Mouse (Mus musculus) forebrain, embryonic 15.5 days (tissue): ENCODE data around the gene Robo3. TPM values are rescaled to one million over a fixed set of nuclear protein-coding genes. Genes with fewer than 3 reads are reported as not detected.

Source experiments
- ATAC-seq: fragments of 200-750 bp; cut with Nextera tagmentation; replicated peaks from 2 replicates; pipeline ENCODE4 v1.8.0; 2017; ENCODE audit warnings: mild to moderate bottlenecking, moderate TSS enrichment, moderate library complexity
- H3K27ac ChIP-seq: fragments of 300-500 bp; sonication (generic); replicated peaks from 2 replicates; pipeline ENCODE4 v1.5.1; 2015; ENCODE audit warnings: mild to moderate bottlenecking, inconsistent platforms
- H3K27me3 ChIP-seq: fragments of 300-500 bp; sonication (generic); 2 replicates; pipeline ENCODE4 v1.6.1; 2015; ENCODE audit warnings: inconsistent platforms
- H3K36me3 ChIP-seq: fragments of 300-500 bp; sonication (generic); 2 replicates; pipeline ENCODE4 v1.6.1; 2015; ENCODE audit warnings: mild to moderate bottlenecking, inconsistent platforms
- H3K4me1 ChIP-seq: fragments of 300-500 bp; sonication (generic); 2 replicates; pipeline ENCODE4 v1.6.1; 2015; ENCODE audit warnings: inconsistent platforms
- H3K4me2 ChIP-seq: fragments of 300-500 bp; sonication (generic); replicated peaks from 2 replicates; pipeline ENCODE4 v1.6.1; 2015; ENCODE audit warnings: mild to moderate bottlenecking, inconsistent platforms
- H3K4me3 ChIP-seq: fragments of 300-500 bp; sonication (generic); 2 replicates; pipeline ENCODE4 v1.5.1; 2015; ENCODE audit warnings: mild to moderate bottlenecking, inconsistent platforms
- H3K9ac ChIP-seq: fragments of 300-500 bp; sonication (generic); replicated peaks from 2 replicates; pipeline ENCODE4 v1.6.1; 2015; ENCODE audit warnings: mild to moderate bottlenecking, inconsistent platforms
- H3K9me3 ChIP-seq: fragments of 300-500 bp; sonication (generic); 2 replicates; pipeline ENCODE4 v1.6.1; 2016; ENCODE audit warnings: inconsistent platforms
- WGBS: fragments of 180-500 bp; shearing (Covaris S2); methylation state at CpG from one replicate; pipeline ENCODE4 v1.1.7; 2015; ENCODE audit warnings: mixed read lengths; 5-methylcytosine and 5-hydroxymethylcytosine counted together
- polyA plus RNA-seq: library from polyadenylated mRNA; unstranded; fragments of >200 nt; fragmentation: Nextera tagmentation; extraction: Ambion mirVana; gene quantifications from 2 replicates; pipeline ENCODE4 v1.2.1, GENCODE M21; 2015

Robo3 gene
- polyA plus RNA-seq, 1 experiment from 2014 or later, result 1.6 TPM

- Histone ChIP-seq H3K4me3 (no peak overlapping the region), H3K4me2 (no peak overlapping the region), H3K27ac (peak overlapping the region; percentile 73), H3K4me1 (peaks cover 76% of the 10 kb centered on the region), H3K36me3 (no peaks in the 10 kb centered on the region), H3K27me3 (no peaks in the 10 kb centered on the region), H3K9me3 (no peaks in the 10 kb centered on the region), H3K9ac (no peak overlapping the region)
- 3% methylated on average over 3 of the region's 3 CpGs for WGBS
- peak; percentile 16 for ATAC-seq
These were observed 21.9 kb upstream of the Robo3 start for GRCm38 (mm10) chr9:37454991-37455390.

DNA sequence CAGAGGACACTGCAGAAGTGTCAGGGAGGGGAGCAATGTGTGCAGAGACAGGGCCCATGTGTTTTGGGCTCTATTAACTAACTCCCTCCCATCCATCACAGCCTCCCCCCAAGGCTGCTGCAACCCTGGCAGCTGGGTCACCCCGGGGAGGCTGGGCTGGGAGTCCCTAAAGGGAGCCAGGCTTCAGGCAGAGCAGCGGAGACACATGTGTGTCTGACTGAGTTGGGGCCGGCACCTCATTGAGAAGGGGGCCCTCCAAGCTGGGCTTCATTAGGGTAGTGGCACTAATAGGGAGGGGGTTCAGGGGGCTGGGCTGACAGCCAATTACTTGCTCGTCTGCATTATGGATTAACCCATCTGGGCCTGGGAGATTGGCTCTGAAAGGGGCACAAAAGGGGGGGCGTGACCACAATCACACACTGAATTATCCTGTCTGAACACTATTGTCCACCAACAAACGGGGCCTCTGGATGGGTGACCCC is 21.0 kb upstream of the Robo3 start:
- ATAC-seq, result peak; percentile 74
- Histone ChIP-seq H3K27me3 (no peaks in the 10 kb centered on the region), H3K4me1 (peaks cover 67% of the 10 kb centered on the region), H3K4me2 (no peak overlapping the region), H3K4me3 (no peak overlapping the region), H3K9ac (no peak overlapping the region), H3K36me3 (no peaks in the 10 kb centered on the region), H3K9me3 (no peaks in the 10 kb centered on the region), H3K27ac (peak overlapping the region; percentile 73)
- 0% methylated on average over 6 of the region's 6 CpGs for WGBS

DNA sequence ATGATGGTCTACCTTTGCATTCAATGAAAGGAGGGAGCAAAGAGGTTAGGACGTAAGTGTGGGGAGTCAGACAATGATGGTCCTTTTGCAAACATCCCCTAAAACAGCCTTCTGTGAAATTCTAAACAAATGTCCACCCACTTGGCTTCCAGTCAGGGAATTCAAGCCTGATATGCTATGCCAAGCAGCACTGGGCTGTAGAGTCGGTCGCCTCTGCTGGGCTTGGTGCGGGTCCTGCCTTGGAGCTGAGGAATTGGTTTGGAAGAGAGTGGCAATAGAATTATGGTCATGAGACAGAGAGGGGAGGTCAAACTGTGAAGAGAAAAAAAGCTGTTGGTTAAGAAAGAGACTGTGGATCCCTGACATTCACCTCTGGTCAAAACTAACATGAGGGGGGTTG is 20.3 kb upstream of the Robo3 start:
- no peak for ATAC-seq
- 22% methylated on average over 4 of the region's 4 CpGs for WGBS
- Histone ChIP-seq H3K9ac (no peak overlapping the region), H3K27me3 (no peaks in the 10 kb centered on the region), H3K4me2 (no peak overlapping the region), H3K36me3 (no peaks in the 10 kb centered on the region), H3K27ac (0 out of 2 replicates have a peak overlapping the region, but pooled peaks have one; percentile 24), H3K9me3 (no peaks in the 10 kb centered on the region), H3K4me1 (peaks cover 60% of the 10 kb centered on the region), H3K4me3 (no peak overlapping the region)

DNA sequence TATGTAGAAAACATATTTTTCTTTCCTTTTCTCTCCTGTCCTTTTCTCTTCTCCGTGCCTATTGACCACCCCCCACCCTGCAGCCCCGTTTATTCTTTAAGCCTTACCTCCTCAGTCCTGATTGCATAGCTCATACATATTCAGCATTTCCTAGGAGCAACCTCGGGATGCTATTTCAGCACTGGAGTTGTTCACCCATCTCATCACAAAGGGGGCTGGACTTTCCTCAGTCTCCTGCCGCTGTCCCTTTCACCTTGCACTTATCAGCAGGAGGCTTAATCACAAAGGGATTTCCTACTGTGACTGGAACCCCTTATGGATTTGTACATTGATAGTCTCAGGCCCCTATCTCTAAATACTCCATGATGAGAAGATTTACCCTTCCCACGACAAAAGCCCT is 19.4 kb upstream of the Robo3 start:
- H3K9me3 ChIP-seq, result no peaks in the 10 kb centered on the region
- no peak overlapping the region for H3K4me2 ChIP-seq
- no peak for ATAC-seq
- H3K9ac ChIP-seq, result no peak overlapping the region
- H3K36me3 ChIP-seq, result no peaks in the 10 kb centered on the region
- H3K4me1 ChIP-seq, result peaks cover 54% of the 10 kb centered on the region
- H3K4me3 ChIP-seq, result no peak overlapping the region
- 0 out of 2 replicates have a peak overlapping the region, but pooled peaks have one; percentile 0 for H3K27ac ChIP-seq
- under 1% methylated on average over 5 of the region's 5 CpGs for WGBS
- H3K27me3 ChIP-seq, result no peaks in the 10 kb centered on the region

DNA sequence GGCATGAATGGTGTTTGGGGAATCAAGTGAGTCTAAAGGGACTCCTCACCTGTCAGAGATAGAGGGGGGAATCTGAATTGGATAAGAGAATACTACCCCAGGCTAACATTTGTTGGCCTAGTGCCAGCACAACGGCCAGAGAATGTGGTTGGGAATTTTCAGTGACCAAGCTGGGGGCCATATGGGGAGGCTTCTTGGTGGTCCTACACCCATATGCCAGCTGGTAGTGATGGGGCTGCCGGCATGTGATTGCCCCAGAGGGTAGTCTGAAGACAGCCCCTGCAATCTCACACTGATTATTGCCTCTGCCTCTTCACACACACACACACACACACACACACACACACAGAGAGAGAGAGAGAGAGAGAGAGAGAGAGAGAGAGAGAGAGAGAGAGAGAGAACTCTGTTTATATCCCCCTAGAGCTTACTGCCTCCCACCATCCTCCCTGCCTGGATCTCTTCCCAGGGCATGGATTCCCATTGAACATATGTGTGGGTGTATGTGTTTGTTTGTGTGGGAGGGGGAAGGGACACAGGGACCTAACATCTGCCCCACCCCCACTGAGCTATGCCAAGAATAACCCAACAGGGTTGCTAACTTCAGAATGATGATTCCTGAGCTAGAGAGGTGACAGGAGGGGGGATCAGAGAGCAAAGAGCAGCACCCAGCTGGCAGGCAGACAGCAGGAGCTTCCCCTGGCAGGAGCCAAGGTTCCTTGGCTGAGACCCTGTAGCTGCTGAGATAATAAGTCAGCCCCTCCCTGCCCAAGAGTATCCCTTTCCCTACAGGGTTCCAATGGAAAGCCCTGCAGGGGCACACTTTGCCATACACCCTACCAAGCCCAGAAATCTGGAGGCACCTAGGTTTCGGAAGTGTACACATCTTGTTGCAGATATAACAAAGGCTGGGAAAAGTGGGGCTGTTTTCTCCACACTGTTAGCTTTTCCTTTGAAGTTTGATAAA is 5.0 kb upstream of the Robo3 start:
- no peaks in the 10 kb centered on the region for H3K9me3 ChIP-seq
- 40% methylated on average over 3 of the region's 3 CpGs for WGBS
- no peak overlapping the region for H3K4me3 ChIP-seq

DNA sequence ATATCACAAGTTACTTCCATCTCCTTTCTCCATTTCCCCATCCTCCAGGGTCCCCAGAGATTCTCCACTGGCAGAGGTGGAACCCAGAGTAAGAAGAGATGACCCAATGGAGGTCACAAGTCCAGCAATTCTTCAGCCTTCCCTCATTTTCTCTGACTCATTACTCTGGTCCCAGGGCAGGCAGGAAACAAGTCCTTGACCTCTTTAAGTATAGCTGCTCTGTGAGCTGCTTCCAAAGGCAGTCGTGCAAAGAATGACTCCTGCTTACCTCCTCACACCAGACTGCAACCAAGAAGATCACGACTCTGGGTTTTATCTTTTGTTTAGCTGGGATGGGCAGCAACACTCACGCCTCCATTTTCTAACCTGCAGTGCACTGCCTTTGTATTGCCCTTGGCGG is 2.6 kb upstream of the Robo3 start:
- Histone ChIP-seq H3K27ac (no peak overlapping the region), H3K4me2 (no peak overlapping the region), H3K9me3 (no peaks in the 10 kb centered on the region), H3K27me3 (peaks cover 46% of the 10 kb centered on the region), H3K36me3 (no peaks in the 10 kb centered on the region), H3K4me1 (peaks cover 44% of the 10 kb centered on the region), H3K9ac (no peak overlapping the region), H3K4me3 (no peak overlapping the region)
- 22% methylated on average over 4 of the region's 4 CpGs for WGBS
- ATAC-seq, result no peak

More for the DNA sequence above, 5.0 kb upstream of the Robo3 start:
- no peak overlapping the region for H3K9ac ChIP-seq
- H3K4me1 ChIP-seq, result peaks cover 25% of the 10 kb centered on the region
- no peaks in the 10 kb centered on the region for H3K36me3 ChIP-seq
- peak; percentile 87 for ATAC-seq
- H3K27me3 ChIP-seq, result peaks cover 26% of the 10 kb centered on the region
- H3K27ac ChIP-seq, result peak overlapping the region; percentile 40
- H3K4me2 ChIP-seq, result no peak overlapping the region

DNA sequence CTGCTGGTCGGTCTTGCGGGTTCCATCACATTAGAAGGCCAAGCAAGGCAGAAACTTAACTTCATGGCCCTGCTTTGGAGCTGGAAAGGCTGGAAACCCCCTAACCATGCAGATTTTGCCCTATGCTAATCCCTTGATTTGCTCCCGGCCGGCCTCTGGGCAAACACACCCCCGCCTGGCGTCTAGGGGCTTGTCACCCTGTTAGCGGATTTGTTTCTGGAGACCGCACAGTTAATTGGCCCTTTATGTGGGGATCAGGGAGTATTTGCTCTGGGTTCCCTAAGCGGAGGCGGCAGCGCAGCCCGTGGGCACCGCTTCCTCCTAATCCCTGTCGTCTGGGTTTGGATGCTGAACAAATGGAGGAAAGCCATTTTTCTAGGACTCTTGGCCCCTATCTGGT is 1.9 kb upstream of the Robo3 start:
- H3K27ac ChIP-seq, result no peak overlapping the region
- WGBS, result 4% methylated on average over 14 of the region's 14 CpGs
- no peak for ATAC-seq
- H3K27me3 ChIP-seq, result peaks cover 46% of the 10 kb centered on the region
- H3K36me3 ChIP-seq, result no peaks in the 10 kb centered on the region
- H3K4me3 ChIP-seq, result no peak overlapping the region
- H3K4me2 ChIP-seq, result no peak overlapping the region
- peaks cover 44% of the 10 kb centered on the region for H3K4me1 ChIP-seq
- H3K9me3 ChIP-seq, result no peaks in the 10 kb centered on the region
- H3K9ac ChIP-seq, result no peak overlapping the region

DNA sequence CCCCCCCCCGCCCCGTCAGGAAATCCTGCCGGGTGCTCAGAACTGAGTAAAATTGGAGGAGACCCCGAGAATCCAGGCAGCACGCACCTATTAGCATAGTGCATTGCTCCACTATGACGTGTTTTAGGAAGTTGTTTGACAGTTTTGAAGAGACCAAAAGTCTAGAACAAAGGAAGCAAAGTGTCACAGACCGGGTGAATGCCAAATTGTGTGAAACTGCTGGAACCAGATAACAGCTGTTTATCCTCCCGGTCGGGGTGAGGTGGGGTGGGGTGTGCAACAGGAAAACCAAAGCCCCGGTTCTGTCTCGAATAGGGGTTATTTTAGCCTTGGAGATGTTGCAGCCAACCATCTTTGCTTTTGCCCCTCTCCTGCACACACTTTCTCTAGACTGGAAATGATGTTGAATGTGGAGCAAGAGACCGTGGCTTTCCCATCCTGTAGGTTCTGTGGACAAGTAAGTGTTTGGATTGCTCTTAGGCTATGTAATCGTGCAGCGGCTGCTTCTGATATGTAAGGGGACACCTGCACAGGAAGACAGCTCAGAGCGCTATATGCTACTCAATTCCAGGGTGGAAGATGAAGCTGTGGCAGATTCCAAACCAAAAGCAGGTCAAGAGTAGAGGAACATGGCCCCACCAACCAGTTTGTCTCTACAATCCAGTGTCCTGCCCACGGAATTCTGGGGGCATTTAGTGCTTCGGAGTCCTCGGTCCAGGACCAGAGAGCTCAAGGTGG is 946 bp upstream of the Robo3 start:
- Histone ChIP-seq H3K4me3 (peak overlapping the region; percentile 43; the same call in 1 of the 2 replicates), H3K36me3 (no peaks in the 10 kb centered on the region)

GRCm38 (mm10) chr9:37432026-37432666 is 900 bp downstream of the Robo3 start:
- 0% methylated on average over 16 of the region's 17 CpGs for WGBS
- H3K4me2 ChIP-seq, result peak overlapping the region; percentile 67
- H3K36me3 ChIP-seq, result no peaks in the 10 kb centered on the region
- no peak overlapping the region for H3K27ac ChIP-seq
- 0 out of 2 replicates have a peak, but pooled peaks have one; percentile 30 for ATAC-seq
- peaks cover 53% of the 10 kb centered on the region for H3K27me3 ChIP-seq
- peaks cover 32% of the 10 kb centered on the region for H3K4me1 ChIP-seq
- no peaks in the 10 kb centered on the region for H3K9me3 ChIP-seq
- peak overlapping the region; percentile 43 for H3K4me3 ChIP-seq
- peak overlapping the region; percentile 28; the same call in 1 of the 2 replicates for H3K9ac ChIP-seq

More for the DNA sequence above, 946 bp upstream of the Robo3 start:
- peaks cover 53% of the 10 kb centered on the region for H3K27me3 ChIP-seq
- no peak overlapping the region for H3K9ac ChIP-seq
- no peak overlapping the region for H3K27ac ChIP-seq
- H3K9me3 ChIP-seq, result no peaks in the 10 kb centered on the region
- no peak for ATAC-seq
- WGBS, result 6% methylated on average over 18 of the region's 18 CpGs
- H3K4me1 ChIP-seq, result peaks cover 44% of the 10 kb centered on the region
- peak overlapping the region; percentile 67; the same call in 1 of the 2 replicates for H3K4me2 ChIP-seq

GRCm38 (mm10) chr9:37430582-37430981 is 2.5 kb downstream of the Robo3 start:
- Histone ChIP-seq H3K27ac (no peak overlapping the region), H3K9ac (no peak overlapping the region), H3K36me3 (no peaks in the 10 kb centered on the region), H3K27me3 (peaks cover 49% of the 10 kb centered on the region), H3K4me3 (peak overlapping the region; percentile 19), H3K4me1 (peaks cover 32% of the 10 kb centered on the region), H3K4me2 (peak overlapping the region; percentile 34), H3K9me3 (no peaks in the 10 kb centered on the region)
- ATAC-seq, result peak; percentile 82
- 0% methylated on average over 12 of the region's 12 CpGs for WGBS

DNA sequence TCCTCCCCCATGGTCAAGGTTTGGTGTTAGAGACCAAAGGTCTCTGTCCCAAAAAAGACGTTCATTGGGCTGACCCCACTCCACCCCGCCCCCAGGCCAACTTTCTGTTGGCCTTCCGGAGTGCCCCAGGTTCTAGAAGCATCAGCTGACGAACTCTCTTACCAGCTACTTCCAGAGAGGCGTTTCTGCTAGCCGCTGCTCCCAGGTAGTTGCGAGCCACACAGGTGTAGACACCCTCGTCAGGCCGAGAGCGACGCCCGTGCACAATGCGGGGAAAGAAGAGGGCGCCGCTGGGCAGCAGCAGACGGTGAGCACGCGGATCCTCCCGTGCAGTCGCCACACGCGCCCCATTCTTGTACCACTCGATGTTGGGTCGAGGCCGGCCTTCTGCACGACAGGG is 3.7 kb downstream of the Robo3 start:
- H3K36me3 ChIP-seq, result no peaks in the 10 kb centered on the region
- H3K4me1 ChIP-seq, result peaks cover 28% of the 10 kb centered on the region
- peaks cover 38% of the 10 kb centered on the region for H3K27me3 ChIP-seq
- no peak overlapping the region for H3K9ac ChIP-seq
- ATAC-seq, result no peak
- no peak overlapping the region for H3K4me2 ChIP-seq
- no peak overlapping the region for H3K27ac ChIP-seq
- 60% methylated on average over 26 of the region's 26 CpGs for WGBS
- no peak overlapping the region for H3K4me3 ChIP-seq
- H3K9me3 ChIP-seq, result no peaks in the 10 kb centered on the region
